Comparison of ENCODE assay signal across 8 mouse cellular contexts in genomic region chr8:122432443-122433268, GRCm38 (mm10). TPM values are rescaled to one million over a fixed set of nuclear protein-coding genes. Genes with fewer than 3 reads are reported as not detected.
A peak's percentile ranks its signal among the peaks of the same experiment; 100 is the strongest.
DNase-seq lines count a peak whose midpoint lies in the region; ATAC-seq lines count a peak whose summit lies in the region.

Gene Cyba, minus strand, starts transcription at chr8:122432930.

- H3K4me2 ChIP-seq in hindbrain, embryonic 13.5 days, result peak within 1 kb of the TSS; percentile 59
- H3K4me2 ChIP-seq in limb, embryonic 15.5 days, result peak within 1 kb of the TSS; percentile 91
- H3K4me2 ChIP-seq in midbrain, embryonic 16.5 days (ENCODE audit: low read length), result peak within 1 kb of the TSS; percentile 38
- H3K4me2 ChIP-seq in stomach, embryonic 16.5 days (ENCODE audit: low read depth, low read length), result peak within 1 kb of the TSS; percentile 83

- peaks cover 45% of the 10 kb centered on the region for H3K36me3 ChIP-seq in hindbrain, embryonic 13.5 days
- H3K36me3 ChIP-seq in limb, embryonic 15.5 days, result peaks cover 36% of the 10 kb centered on the region
- peaks cover 35% of the 10 kb centered on the region for H3K36me3 ChIP-seq in midbrain, embryonic 16.5 days (ENCODE audit: control insufficient read depth, insufficient read depth, low read length)
- 0 out of 2 replicates have a peak, but pooled peaks cover 4% of the 10 kb centered on the region for H3K36me3 ChIP-seq in stomach, embryonic 16.5 days (ENCODE audit: control insufficient read depth, insufficient read depth, low read length)

- DNase-seq in ES-CJ7 (ENCODE audit: low read depth, low spot score), result peak; percentile 69
- peak in 1 of 2 experiments; percentile 43 for DNase-seq in adrenal gland, postnatal 4 days (ENCODE audit: low spot score in 2 of 2)
- DNase-seq in forelimb bud, embryonic 11.5 days (ENCODE audit: low read depth, low spot score), result peak; percentile 48
- DNase-seq in cerebellum, adult 8-10 months, result no peak

- H3K27ac ChIP-seq in hindbrain, embryonic 13.5 days, result peak within 1 kb of the TSS; percentile 3
- H3K27ac ChIP-seq in limb, embryonic 15.5 days, result peak within 1 kb of the TSS; percentile 75
- no peak within 1 kb of the TSS for H3K27ac ChIP-seq in midbrain, embryonic 16.5 days (ENCODE audit: low read length)
- peak within 1 kb of the TSS; percentile 86 for H3K27ac ChIP-seq in stomach, embryonic 16.5 days (ENCODE audit: low read length)

- H3K4me3 ChIP-seq in hindbrain, embryonic 13.5 days, result peak within 1 kb of the TSS; percentile 37
- H3K4me3 ChIP-seq in limb, embryonic 15.5 days, result peak within 1 kb of the TSS; percentile 62
- H3K4me3 ChIP-seq in midbrain, embryonic 16.5 days (ENCODE audit: low read depth, low read length), result peak within 1 kb of the TSS; percentile 28
- H3K4me3 ChIP-seq in stomach, embryonic 16.5 days (replicated peaks; ENCODE audit: low read length), result peak within 1 kb of the TSS; percentile 65

- H3K9me3 ChIP-seq in hindbrain, embryonic 13.5 days, result no peaks in the 10 kb centered on the region; the same call in 1 of the 2 replicates
- H3K9me3 ChIP-seq in limb, embryonic 15.5 days, result no peaks in the 10 kb centered on the region
- H3K9me3 ChIP-seq in midbrain, embryonic 16.5 days (replicated peaks; ENCODE audit: control insufficient read depth, low read length, poor library complexity, severe bottlenecking), result no peaks in the 10 kb centered on the region
- no peaks in the 10 kb centered on the region; the same call in 1 of the 2 replicates for H3K9me3 ChIP-seq in stomach, embryonic 16.5 days (replicated peaks; ENCODE audit: control insufficient read depth, low read length)

- H3K27me3 ChIP-seq in hindbrain, embryonic 13.5 days, result peaks cover 19% of the 10 kb centered on the region
- no peaks in the 10 kb centered on the region for H3K27me3 ChIP-seq in limb, embryonic 15.5 days
- H3K27me3 ChIP-seq in midbrain, embryonic 16.5 days (ENCODE audit: control insufficient read depth, insufficient read depth, low read depth, low read length), result no peaks in the 10 kb centered on the region
- no peaks in the 10 kb centered on the region for H3K27me3 ChIP-seq in stomach, embryonic 16.5 days (ENCODE audit: control insufficient read depth, insufficient read depth, low read length)

- peak within 1 kb of the TSS; percentile 65 for H3K9ac ChIP-seq in hindbrain, embryonic 13.5 days
- H3K9ac ChIP-seq in limb, embryonic 15.5 days, result peak within 1 kb of the TSS; percentile 60
- H3K9ac ChIP-seq in midbrain, embryonic 16.5 days (ENCODE audit: low read depth, low read length), result peak within 1 kb of the TSS; percentile 3; the same call in 1 of the 2 replicates
- peak within 1 kb of the TSS; percentile 86 for H3K9ac ChIP-seq in stomach, embryonic 16.5 days (ENCODE audit: low read length)

- WGBS in hindbrain, embryonic 13.5 days, result 5% methylated on average over 45 of the region's 45 CpGs
- 5% methylated on average over 45 of the region's 45 CpGs for WGBS in limb, embryonic 15.5 days
- whole genome bisulfite sequencing in midbrain, embryonic 16.5 days, result 6% methylated on average over 42 of the region's 45 CpGs
- 2% methylated on average over 45 of the region's 45 CpGs for WGBS in stomach, embryonic 16.5 days

- ATAC-seq in hindbrain, embryonic 13.5 days (ENCODE audit: low FRiP score), result peak; percentile 79
- peak; percentile 71 for ATAC-seq in limb, embryonic 15.5 days (ENCODE audit: insufficient number of reproducible peaks, low FRiP score, low TSS enrichment, low read depth)
- ATAC-seq in midbrain, embryonic 16.5 days, result peak; percentile 77
- ATAC-seq in stomach, embryonic 16.5 days (ENCODE audit: insufficient read depth, low FRiP score), result peak; percentile 88

- H3K4me1 ChIP-seq in hindbrain, embryonic 13.5 days (replicated peaks), result peaks cover 17% of the 10 kb centered on the region
- peaks cover 27% of the 10 kb centered on the region for H3K4me1 ChIP-seq in limb, embryonic 15.5 days
- peaks cover 5% of the 10 kb centered on the region for H3K4me1 ChIP-seq in midbrain, embryonic 16.5 days (ENCODE audit: control insufficient read depth, insufficient read depth, low read length)
- peaks cover 13% of the 10 kb centered on the region for H3K4me1 ChIP-seq in stomach, embryonic 16.5 days (ENCODE audit: control insufficient read depth, insufficient read depth, low read length)

RNA-seq across cellular contexts. Expression of gene Cyba, which starts in this region (rescaled TPM):
- total RNA-seq in adrenal gland, postnatal 4 days (2021), result 10 to 100 TPM; 49.9 to 76.7 TPM
- polyA plus RNA-seq in hindbrain, embryonic 13.5 days (2015; fragmentation: Nextera tagmentation; extraction: Ambion mirVana), result 42.7 and 46.2 TPM in 2 replicates
- 183 and 190 TPM in 2 replicates for polyA plus RNA-seq in limb, embryonic 15.5 days (2015; fragmentation: Nextera tagmentation; extraction: Ambion mirVana)
- polyA plus RNA-seq in midbrain, embryonic 16.5 days (2015; fragmentation: Nextera tagmentation; extraction: Ambion mirVana), result 27.3 and 29.8 TPM in 2 replicates
- 241 and 270 TPM in 2 replicates for polyA plus RNA-seq in stomach, embryonic 16.5 days (2015; fragmentation: Nextera tagmentation; extraction: Ambion mirVana)

Comparison
In these comparisons a context has a peak if more than half of its experiments do, and no peak if none do; other contexts are left out.
1. H3K4me2 ChIP-seq: peak in every context shown above with its lines; median percentile 91 in limb, embryonic 15.5 days; 83 in stomach, embryonic 16.5 days; 59 in hindbrain, embryonic 13.5 days; 38 in midbrain, embryonic 16.5 days.
2. H3K9ac ChIP-seq: peak in every context shown above with its lines; median percentile 86 in stomach, embryonic 16.5 days; 65 in hindbrain, embryonic 13.5 days; 60 in limb, embryonic 15.5 days; 3 in midbrain, embryonic 16.5 days.